Mouse (Mus musculus): ENCODE data around the gene Cd247. TPM values are rescaled to one million over a fixed set of nuclear protein-coding genes. Genes with fewer than 3 reads are reported as not detected.
A peak's percentile ranks its signal among the peaks of the same experiment; 100 is the strongest.
"Not testable (repeated sequence)": the region's sequence is repeated elsewhere in the genome, so short reads cannot be mapped to it uniquely, and the experiment has no call there.

The Cd247 gene
- polyA plus RNA-seq (2016; fragmentation: Nextera tagmentation; extraction: Ambion mirVana) = 1.3 and 1.5 TPM in 2 replicates

- no peak within 1 kb of the TSS for H3K27ac ChIP-seq
- 74% methylated on average over 8 of the region's 8 CpGs for WGBS
- H3K9ac ChIP-seq = no peak within 1 kb of the TSS
Measured at GRCm38 (mm10) chr1:165788511-165788910, at the start of gene Cd247. Gene Cd247 (plus strand): TSS chr1:165788681.

GRCm38 (mm10) chr1:165738985-165739384 lies 49.5 kb upstream of the Cd247 start:
- no peak overlapping the region for H3K27ac ChIP-seq

More at GRCm38 (mm10) chr1:165788511-165788910, at the start of gene Cd247:
- Histone ChIP-seq H3K4me2 (replicated peaks) (no peak within 1 kb of the TSS), H3K9me3 (replicated peaks) (no peaks in the 10 kb centered on the region), H3K36me3 (no peaks in the 10 kb centered on the region), H3K4me3 (no peak within 1 kb of the TSS), H3K4me1 (peaks cover 4% of the 10 kb centered on the region; the same call in 1 of the 2 replicates), H3K27me3 (peaks cover 40% of the 10 kb centered on the region)
- ATAC-seq (ENCODE audit: low FRiP score) = no peak

GRCm38 (mm10) chr1:165741989-165742388 lies 46.5 kb upstream of the Cd247 start:
- Histone ChIP-seq H3K4me2 (replicated peaks) (no peak overlapping the region), H3K4me3 (no peak overlapping the region), H3K9me3 (replicated peaks) (no peaks in the 10 kb centered on the region), H3K27me3 (no peaks in the 10 kb centered on the region), H3K4me1 (no peaks in the 10 kb centered on the region), H3K27ac (no peak overlapping the region), H3K9ac (no peak overlapping the region), H3K36me3 (no peaks in the 10 kb centered on the region)
- 88% methylated on average over 8 of the region's 8 CpGs for WGBS
- ATAC-seq (ENCODE audit: low FRiP score) = no peak

More at GRCm38 (mm10) chr1:165738985-165739384, 49.5 kb upstream of the Cd247 start:
- WGBS = 96% methylated on average over 1 of the region's 1 CpGs
- Histone ChIP-seq H3K4me2 (replicated peaks) (no peak overlapping the region), H3K4me3 (no peak overlapping the region), H3K9me3 (replicated peaks) (no peaks in the 10 kb centered on the region), H3K27me3 (no peaks in the 10 kb centered on the region), H3K4me1 (no peaks in the 10 kb centered on the region; the same call in 1 of the 2 replicates), H3K9ac (no peak overlapping the region), H3K36me3 (no peaks in the 10 kb centered on the region)
- no peak for ATAC-seq (ENCODE audit: low FRiP score)

GRCm38 (mm10) chr1:165748053-165748452 lies 40.4 kb upstream of the Cd247 start:
- Histone ChIP-seq H3K4me2 (replicated peaks) (no peak overlapping the region), H3K9ac (no peak overlapping the region), H3K36me3 (no peaks in the 10 kb centered on the region), H3K27ac (no peak overlapping the region), H3K9me3 (replicated peaks) (no peaks in the 10 kb centered on the region), H3K4me1 (0 out of 2 replicates have a peak, but pooled peaks cover 4% of the 10 kb centered on the region), H3K4me3 (no peak overlapping the region), H3K27me3 (no peaks in the 10 kb centered on the region)
- WGBS = 43% methylated on average over 11 of the region's 11 CpGs
- no peak for ATAC-seq (ENCODE audit: low FRiP score)

- 0 out of 2 replicates have a peak, but pooled peaks cover 4% of the 10 kb centered on the region for H3K4me1 ChIP-seq
- ATAC-seq (ENCODE audit: low FRiP score) = no peak
- no peak overlapping the region for H3K9ac ChIP-seq
- H3K4me2 ChIP-seq (replicated peaks) = no peak overlapping the region
- H3K9me3 ChIP-seq (replicated peaks) = no peaks in the 10 kb centered on the region
- H3K27me3 ChIP-seq = no peaks in the 10 kb centered on the region
- H3K27ac ChIP-seq = no peak overlapping the region
- H3K36me3 ChIP-seq = no peaks in the 10 kb centered on the region
- H3K4me3 ChIP-seq = no peak overlapping the region
Measured at GRCm38 (mm10) chr1:165751142-165751541, 37.3 kb upstream of the Cd247 start.

GRCm38 (mm10) chr1:165751838-165752237 lies 36.6 kb upstream of the Cd247 start:
- no peaks in the 10 kb centered on the region for H3K9me3 ChIP-seq (replicated peaks)
- 83% methylated on average over 5 of the region's 5 CpGs for WGBS

GRCm38 (mm10) chr1:165754205-165754604 lies 34.3 kb upstream of the Cd247 start:
- 90% methylated on average over 6 of the region's 6 CpGs for WGBS
- Histone ChIP-seq H3K27ac (no peak overlapping the region), H3K4me3 (no peak overlapping the region), H3K27me3 (no peaks in the 10 kb centered on the region), H3K4me1 (0 out of 2 replicates have a peak, but pooled peaks cover 4% of the 10 kb centered on the region), H3K9me3 (replicated peaks) (no peaks in the 10 kb centered on the region), H3K36me3 (no peaks in the 10 kb centered on the region), H3K4me2 (replicated peaks) (no peak overlapping the region), H3K9ac (no peak overlapping the region)
- no peak for ATAC-seq (ENCODE audit: low FRiP score)

More at GRCm38 (mm10) chr1:165751838-165752237, 36.6 kb upstream of the Cd247 start:
- no peak overlapping the region for H3K9ac ChIP-seq
- no peak overlapping the region for H3K4me2 ChIP-seq (replicated peaks)
- H3K36me3 ChIP-seq = no peaks in the 10 kb centered on the region
- no peak overlapping the region for H3K4me3 ChIP-seq
- ATAC-seq (ENCODE audit: low FRiP score) = no peak
- no peaks in the 10 kb centered on the region for H3K27me3 ChIP-seq
- 0 out of 2 replicates have a peak, but pooled peaks cover 4% of the 10 kb centered on the region for H3K4me1 ChIP-seq
- no peak overlapping the region for H3K27ac ChIP-seq

GRCm38 (mm10) chr1:165755194-165755593 lies 33.3 kb upstream of the Cd247 start:
- no peak overlapping the region for H3K27ac ChIP-seq
- H3K36me3 ChIP-seq = no peaks in the 10 kb centered on the region
- WGBS = 77% methylated on average over 4 of the region's 4 CpGs
- 0 out of 2 replicates have a peak, but pooled peaks cover 4% of the 10 kb centered on the region for H3K4me1 ChIP-seq
- no peak overlapping the region for H3K9ac ChIP-seq
- H3K27me3 ChIP-seq = no peaks in the 10 kb centered on the region
- no peaks in the 10 kb centered on the region for H3K9me3 ChIP-seq (replicated peaks)
- ATAC-seq (ENCODE audit: low FRiP score) = no peak
- H3K4me2 ChIP-seq (replicated peaks) = no peak overlapping the region
- H3K4me3 ChIP-seq = no peak overlapping the region

GRCm38 (mm10) chr1:165761522-165762305 lies 26.8 kb upstream of the Cd247 start:
- Histone ChIP-seq H3K4me2 (replicated peaks) (no peak overlapping the region), H3K4me1 (peaks cover 7% of the 10 kb centered on the region), H3K27me3 (peaks cover 23% of the 10 kb centered on the region), H3K9me3 (replicated peaks) (no peaks in the 10 kb centered on the region), H3K4me3 (no peak overlapping the region), H3K9ac (no peak overlapping the region), H3K27ac (no peak overlapping the region), H3K36me3 (no peaks in the 10 kb centered on the region)
- WGBS = 85% methylated on average over 3 of the region's 3 CpGs
- no peak for ATAC-seq (ENCODE audit: low FRiP score)

GRCm38 (mm10) chr1:165762498-165762897 lies 26.0 kb upstream of the Cd247 start:
- 69% methylated on average over 2 of the region's 2 CpGs for WGBS
- not testable (repeated sequence) for H3K27ac ChIP-seq; H3K9ac ChIP-seq; H3K9me3 ChIP-seq (replicated peaks); H3K4me2 ChIP-seq (replicated peaks); H3K36me3 ChIP-seq; ATAC-seq (ENCODE audit: low FRiP score); H3K4me3 ChIP-seq; H3K4me1 ChIP-seq
- H3K27me3 ChIP-seq = peaks cover 23% of the 10 kb centered on the region

- peak; percentile 21; the same call in 1 of the 2 replicates for ATAC-seq (ENCODE audit: low FRiP score)
- Histone ChIP-seq H3K36me3 (no peaks in the 10 kb centered on the region), H3K27me3 (peaks cover 23% of the 10 kb centered on the region), H3K4me1 (peaks cover 7% of the 10 kb centered on the region), H3K9me3 (replicated peaks) (peaks cover 4% of the 10 kb centered on the region; the same call in 1 of the 2 replicates), H3K9ac (no peak overlapping the region), H3K4me3 (peak overlapping the region; percentile 78), H3K4me2 (replicated peaks) (peak overlapping the region; percentile 75), H3K27ac (no peak overlapping the region)
- 32% methylated on average over 14 of the region's 14 CpGs for WGBS
Measured at GRCm38 (mm10) chr1:165762914-165763634, 25.4 kb upstream of the Cd247 start.

- under 1% methylated on average over 57 of the region's 57 CpGs for WGBS
- H3K27me3 ChIP-seq = peaks cover 23% of the 10 kb centered on the region
- peaks cover 4% of the 10 kb centered on the region; the same call in 1 of the 2 replicates for H3K9me3 ChIP-seq (replicated peaks)
- ATAC-seq (ENCODE audit: low FRiP score) = peak; percentile 99
- H3K27ac ChIP-seq = no peak within 1 kb of the TSS
- peak within 1 kb of the TSS; percentile 75 for H3K4me2 ChIP-seq (replicated peaks)
- peaks cover 7% of the 10 kb centered on the region for H3K4me1 ChIP-seq
- H3K4me3 ChIP-seq = peak within 1 kb of the TSS; percentile 78
- H3K9ac ChIP-seq = peak within 1 kb of the TSS; percentile 75
- no peaks in the 10 kb centered on the region for H3K36me3 ChIP-seq
Measured at GRCm38 (mm10) chr1:165763635-165764372, 24.7 kb upstream of the Cd247 start, which contains the start of gene Creg1. Gene Creg1 (plus strand): TSS chr1:165763746.

Measured in hindbrain, embryonic 12.5 days (tissue).